Mouse (Mus musculus) liver, embryonic 11.5 days (tissue): ENCODE results near the gene Ap4e1. TPM values are rescaled to one million over a fixed set of nuclear protein-coding genes. Genes with fewer than 3 reads are reported as not detected.
"Not testable (repeated sequence)": the region's sequence is repeated elsewhere in the genome, so short reads cannot be mapped to it uniquely, and the experiment has no call there.

Experiments used
- ATAC-seq: fragments of 200-750 bp; cut with Nextera tagmentation; replicated peaks from 2 replicates; pipeline ENCODE4 v1.8.0; 2017; ENCODE audit warnings: moderate number of reproducible peaks, mild to moderate bottlenecking, moderate TSS enrichment, moderate library complexity; ENCODE audit not compliant: low FRiP score
- DNase-seq: peaks from one replicate; pipeline ENCODE4 v3.0.0-alpha.2; 2017; ENCODE audit warnings: low spot score
- H3K27ac ChIP-seq: fragments of 300-500 bp; sonication (generic); 2 replicates; pipeline ENCODE4 v1.5.1; 2014; ENCODE audit warnings: mild to moderate bottlenecking, low read depth, low read length, control low read depth
- H3K27me3 ChIP-seq: fragments of 300-500 bp; sonication (generic); replicated peaks from 2 replicates; pipeline ENCODE4 v1.6.1; 2014; ENCODE audit warnings: low read length, mixed read lengths; ENCODE audit not compliant: control insufficient read depth, insufficient read depth
- H3K36me3 ChIP-seq: fragments of 300-500 bp; sonication (generic); 2 replicates; pipeline ENCODE4 v1.6.1; 2014; ENCODE audit warnings: mild to moderate bottlenecking, low read length, moderate library complexity, mixed read lengths; ENCODE audit not compliant: control insufficient read depth, insufficient read depth
- H3K4me1 ChIP-seq: fragments of 300-500 bp; sonication (generic); replicated peaks from 2 replicates; pipeline ENCODE4 v1.6.1; 2014; ENCODE audit warnings: low read length, mixed read lengths; ENCODE audit not compliant: control insufficient read depth, insufficient read depth
- H3K4me2 ChIP-seq: fragments of 300-500 bp; sonication (generic); 2 replicates; pipeline ENCODE4 v1.6.1; 2014; ENCODE audit warnings: mild to moderate bottlenecking, control low read depth, moderate library complexity
- H3K4me3 ChIP-seq: fragments of 300-500 bp; sonication (generic); 2 replicates; pipeline ENCODE4 v1.5.1; 2014; ENCODE audit warnings: low read depth, low read length, control low read depth
- H3K9ac ChIP-seq: fragments of 300-500 bp; sonication (generic); 2 replicates; pipeline ENCODE4 v1.6.1; 2014; ENCODE audit warnings: low read depth, low read length, control low read depth
- H3K9me3 ChIP-seq: fragments of 300-500 bp; sonication (generic); 2 replicates; pipeline ENCODE4 v1.6.1; 2016; ENCODE audit warnings: low read length, inconsistent platforms, mixed read lengths; ENCODE audit not compliant: control insufficient read depth
- WGBS: fragments of 180-500 bp; shearing (Covaris S2); extraction: QIAGEN DNeasy Blood & Tissue Kit; methylation state at CpG from one replicate; pipeline ENCODE4 v1.1.7; 2014; 5-methylcytosine and 5-hydroxymethylcytosine counted together
- microRNA-seq: library from miRNA; unstranded; fragments of <30 nt; microRNA quantifications from one replicate; pipeline ENCODE4, GENCODE M21; 2017; ENCODE audit warnings: borderline number of aligned reads
- polyA plus RNA-seq: library from polyadenylated mRNA; unstranded; fragments of >200 nt; fragmentation: Nextera tagmentation; extraction: Ambion mirVana; gene quantifications from 2 replicates; pipeline ENCODE4 v1.2.1, GENCODE M21; 2014

Ap4e1 gene
- polyA plus RNA-seq, 1 experiment from 2014 or later, result 13.9 TPM

DNA sequence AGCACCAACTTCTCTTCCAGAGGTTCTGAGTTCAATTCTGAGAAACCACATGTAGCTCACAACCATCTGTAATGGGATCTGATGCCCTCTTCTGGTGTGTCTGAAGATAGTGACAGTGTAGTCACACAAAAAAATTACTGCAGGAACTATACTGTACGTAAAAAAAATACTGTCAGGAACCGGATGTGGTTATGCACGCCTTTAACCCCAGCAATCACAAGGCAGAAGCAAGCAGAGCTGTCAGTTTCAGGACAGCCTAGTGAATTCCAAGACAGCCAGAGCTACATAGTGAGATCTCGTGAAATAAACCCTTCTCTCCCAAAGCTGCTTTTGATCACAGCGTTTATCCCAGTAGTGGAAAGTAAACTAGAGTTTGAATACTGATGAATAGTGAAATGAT is 77.7 kb downstream of the Ap4e1 start:
- Histone ChIP-seq H3K9me3 (no peaks in the 10 kb centered on the region), H3K27me3 (no peaks in the 10 kb centered on the region)
- WGBS, result 72% methylated on average over 5 of the region's 5 CpGs

DNA sequence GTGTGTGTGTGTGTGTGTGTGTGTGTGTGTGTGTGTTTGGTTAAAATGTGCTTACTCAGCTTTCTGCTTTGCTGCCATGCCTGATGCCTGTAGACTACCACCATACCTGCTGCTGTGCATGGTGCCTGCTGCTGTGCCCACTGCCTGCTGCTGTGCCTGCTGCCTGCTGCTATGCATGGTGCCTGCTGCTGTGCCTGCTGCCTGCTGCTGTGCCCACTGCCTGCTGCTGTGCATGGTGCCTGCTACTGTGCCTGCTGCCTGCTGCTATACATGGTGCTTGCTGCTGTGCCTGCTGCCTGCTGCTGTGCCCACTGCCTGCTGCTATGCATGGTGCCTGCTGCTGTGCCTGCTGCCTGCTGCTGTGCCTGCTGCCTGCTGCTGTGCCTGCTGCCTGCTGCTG is 81.6 kb downstream of the Ap4e1 start:
- not testable (repeated sequence) for H3K27ac ChIP-seq, H3K9me3 ChIP-seq, H3K9ac ChIP-seq, H3K36me3 ChIP-seq, H3K27me3 ChIP-seq, DNase-seq, ATAC-seq, H3K4me1 ChIP-seq, H3K4me3 ChIP-seq, H3K4me2 ChIP-seq

More for the DNA sequence above, 77.7 kb downstream of the Ap4e1 start:
- H3K9ac ChIP-seq, result no peak overlapping the region
- H3K4me1 ChIP-seq, result no peaks in the 10 kb centered on the region; the same call in 1 of the 2 replicates
- no peak overlapping the region for H3K27ac ChIP-seq
- no peak overlapping the region for H3K4me2 ChIP-seq
- DNase-seq (no peak), ATAC-seq (no peak)
- H3K36me3 ChIP-seq, result no peaks in the 10 kb centered on the region
- H3K4me3 ChIP-seq, result no peak overlapping the region

DNA sequence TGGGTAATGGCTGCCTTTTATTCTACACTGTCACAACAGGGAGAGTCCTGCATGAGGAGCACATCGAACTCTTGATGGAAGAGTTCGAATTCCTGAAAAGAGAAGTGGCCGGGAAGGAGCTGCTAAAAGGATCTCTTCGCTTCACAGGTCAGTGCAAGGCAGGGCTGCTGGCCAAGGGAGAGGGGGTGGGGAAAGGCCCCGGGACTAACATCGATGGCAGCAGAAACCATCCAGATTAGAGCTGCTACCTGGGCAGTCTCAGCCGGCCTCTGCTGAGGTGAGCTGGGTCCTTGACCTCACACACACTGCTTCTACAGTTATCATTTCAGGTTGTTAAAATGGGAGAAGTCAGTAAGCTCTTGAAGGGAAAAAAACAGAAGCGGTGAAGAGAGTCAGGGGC is 83.5 kb downstream of the Ap4e1 start:
- H3K4me1 ChIP-seq, result no peaks in the 10 kb centered on the region
- no peak for DNase-seq
- H3K27me3 ChIP-seq, result no peaks in the 10 kb centered on the region
- 74% methylated on average over 8 of the region's 8 CpGs for WGBS
- no peak overlapping the region for H3K4me3 ChIP-seq
- no peak overlapping the region for H3K4me2 ChIP-seq
- no peak overlapping the region for H3K9ac ChIP-seq
- H3K36me3 ChIP-seq, result no peaks in the 10 kb centered on the region
- no peak for ATAC-seq
- H3K9me3 ChIP-seq, result no peaks in the 10 kb centered on the region
- no peak overlapping the region for H3K27ac ChIP-seq

DNA sequence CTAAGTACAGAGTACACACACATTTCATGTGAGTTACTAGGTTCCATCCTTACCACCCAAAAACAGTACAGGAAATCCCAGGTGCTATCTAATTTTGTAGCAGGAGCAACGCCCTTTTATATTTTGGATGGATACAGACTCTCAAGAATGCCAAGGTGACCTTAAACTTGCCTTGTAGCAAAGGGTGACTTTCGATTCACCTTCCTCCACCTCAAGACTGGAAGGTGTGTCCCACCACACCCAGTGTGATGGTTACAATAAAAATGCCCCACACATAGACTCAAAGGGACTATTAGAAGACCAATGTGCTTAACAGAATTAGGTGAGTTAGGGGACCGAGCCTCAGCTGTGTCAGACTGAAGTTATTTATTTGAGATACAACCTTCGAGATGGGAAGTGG is 100.5 kb downstream of the Ap4e1 start:
- H3K4me1 ChIP-seq, result no peaks in the 10 kb centered on the region
- H3K27ac ChIP-seq, result no peak overlapping the region
- no peaks in the 10 kb centered on the region for H3K9me3 ChIP-seq
- H3K27me3 ChIP-seq, result no peaks in the 10 kb centered on the region
- H3K4me3 ChIP-seq, result no peak overlapping the region
- WGBS, result 93% methylated on average over 4 of the region's 4 CpGs
- no peak overlapping the region for H3K4me2 ChIP-seq
- DNase-seq, result no peak
- ATAC-seq, result no peak
- H3K36me3 ChIP-seq, result peaks cover 60% of the 10 kb centered on the region
- no peak overlapping the region for H3K9ac ChIP-seq

Small RNA genes lying within 50 kb of the gene (microRNA-seq; reads per million reads assigned to microRNA genes)
- gene Gm24081, result not detected

Other genes with a start within 250 kb of the Ap4e1 start
- 3.0 and 3.8 TPM in 2 replicates for gene Usp50, start 225.2 kb upstream of the Ap4e1 start, polyA plus RNA-seq
- 39.1 and 39.4 TPM in 2 replicates for gene Trpm7, start 132.5 kb upstream of the Ap4e1 start, polyA plus RNA-seq
- gene Sppl2a, start 75.5 kb upstream of the Ap4e1 start, polyA plus RNA-seq, result 33.1 and 37.9 TPM in 2 replicates
- 69.6 and 78.2 TPM in 2 replicates for gene Blvra, start 61.9 kb downstream of the Ap4e1 start, polyA plus RNA-seq
- 89.9 and 105 TPM in 2 replicates for gene Ncaph, start 125.2 kb downstream of the Ap4e1 start, polyA plus RNA-seq
- gene Itpripl1, start 134.7 kb downstream of the Ap4e1 start, polyA plus RNA-seq, result 32.1 and 33.4 TPM in 2 replicates
- gene 1810024B03Rik, start 199.6 kb downstream of the Ap4e1 start, polyA plus RNA-seq, result 2.4 and 2.7 TPM in 2 replicates
- 75.3 and 86.7 TPM in 2 replicates for gene Snrnp200, start 199.7 kb downstream of the Ap4e1 start, polyA plus RNA-seq
- 72.1 and 72.6 TPM in 2 replicates for gene Ciao1, start 239.1 kb downstream of the Ap4e1 start, polyA plus RNA-seq
- gene Tmem127, start 239.2 kb downstream of the Ap4e1 start, polyA plus RNA-seq, result 16.9 and 18.2 TPM in 2 replicates